19 mouse cellular contexts compared by ENCODE assay signal in the genomic region with DNA sequence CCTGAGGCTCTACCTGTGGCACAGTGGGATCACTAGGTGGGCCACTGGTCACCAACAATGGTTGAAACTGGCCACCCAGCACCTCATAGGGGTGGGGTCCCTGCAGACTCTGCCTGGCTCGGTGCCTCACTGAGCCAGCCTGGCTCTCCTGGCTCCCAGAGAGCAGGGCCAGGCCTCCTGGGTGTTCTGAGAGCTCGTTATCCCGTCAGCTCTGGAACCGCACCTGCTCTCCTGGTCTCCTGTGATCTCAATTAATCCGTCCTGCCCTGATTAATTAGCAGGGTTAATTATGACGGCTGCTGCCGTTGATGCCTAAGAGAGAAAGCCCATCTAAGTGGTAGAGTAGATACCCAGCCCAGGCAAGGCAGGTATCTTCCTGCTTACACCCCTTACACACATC.
DNase-seq lines count a peak whose midpoint lies in the region; ATAC-seq lines count a peak whose summit lies in the region.
"Had no signal": no experiment of that assay in that cellular context is flagged by ENCODE, and none has a peak within 500 bp of the region (broad histone marks: within the 10 kb centered on the region; RNA-seq: fewer than 3 reads in every experiment).

No protein-coding gene starts in this region.

- no peak for ATAC-seq in hindbrain, embryonic 13.5 days (ENCODE audit: low FRiP score)
- no peak for ATAC-seq in midbrain, embryonic 14.5 days (ENCODE audit: low FRiP score, low TSS enrichment)
- ATAC-seq in midbrain, embryonic 15.5 days (replicated peaks) = no peak
- ATAC-seq in embryonic facial prominence, embryonic 15.5 days (ENCODE audit: insufficient number of reproducible peaks, low FRiP score, low TSS enrichment, low read depth) = peak; percentile 56; the same call in 1 of the 2 replicates
- ATAC-seq: inflammation-experienced regulatory T-cells, adult 6 months; intestine, postnatal 0 days had no signal

- H3K9me3 ChIP-seq in hindbrain, embryonic 10.5 days = peaks cover 2% of the 10 kb centered on the region; the same call in 1 of the 2 replicates
- no peaks in the 10 kb centered on the region for H3K9me3 ChIP-seq in hindbrain, embryonic 13.5 days
- H3K9me3 ChIP-seq in midbrain, embryonic 14.5 days (ENCODE audit: control insufficient read depth, low read length) = no peaks in the 10 kb centered on the region
- no peaks in the 10 kb centered on the region for H3K9me3 ChIP-seq in midbrain, embryonic 15.5 days
- H3K9me3 ChIP-seq in embryonic facial prominence, embryonic 15.5 days (replicated peaks) = no peaks in the 10 kb centered on the region
- H3K9me3 ChIP-seq: embryonic facial prominence, embryonic 13.5 days had no signal

- H3K36me3 ChIP-seq in hindbrain, embryonic 10.5 days = no peaks in the 10 kb centered on the region
- H3K36me3 ChIP-seq in hindbrain, embryonic 13.5 days = no peaks in the 10 kb centered on the region
- H3K36me3 ChIP-seq in midbrain, embryonic 14.5 days (ENCODE audit: control insufficient read depth, insufficient read depth, low read length) = no peaks in the 10 kb centered on the region
- H3K36me3 ChIP-seq in midbrain, embryonic 15.5 days (replicated peaks) = no peaks in the 10 kb centered on the region
- no peaks in the 10 kb centered on the region for H3K36me3 ChIP-seq in embryonic facial prominence, embryonic 15.5 days
- H3K36me3 ChIP-seq: embryonic facial prominence, embryonic 13.5 days; heart, embryonic 12.5 days had no signal

- H3K4me3 ChIP-seq in hindbrain, embryonic 10.5 days = no peak overlapping the region
- no peak overlapping the region for H3K4me3 ChIP-seq in hindbrain, embryonic 13.5 days
- H3K4me3 ChIP-seq in midbrain, embryonic 14.5 days (replicated peaks; ENCODE audit: low read depth, low read length) = no peak overlapping the region
- no peak overlapping the region for H3K4me3 ChIP-seq in midbrain, embryonic 15.5 days
- no peak overlapping the region for H3K4me3 ChIP-seq in embryonic facial prominence, embryonic 15.5 days (replicated peaks)
- H3K4me3 ChIP-seq: embryonic facial prominence, embryonic 13.5 days; erythroblast, embryonic 14.5 days; gastrocnemius, adult 2 months; heart, embryonic 12.5 days had no signal

- 83% methylated on average over 7 of the region's 7 CpGs for WGBS in hindbrain, embryonic 10.5 days
- WGBS in hindbrain, embryonic 13.5 days = 50% methylated on average over 7 of the region's 7 CpGs
- WGBS in midbrain, embryonic 14.5 days = 53% methylated on average over 7 of the region's 7 CpGs
- 46% methylated on average over 7 of the region's 7 CpGs for WGBS in midbrain, embryonic 15.5 days
- WGBS in embryonic facial prominence, embryonic 15.5 days = 68% methylated on average over 7 of the region's 7 CpGs

- H3K9ac ChIP-seq in hindbrain, embryonic 13.5 days = no peak overlapping the region
- H3K9ac ChIP-seq in midbrain, embryonic 14.5 days (replicated peaks; ENCODE audit: low read length) = no peak overlapping the region
- no peak overlapping the region for H3K9ac ChIP-seq in midbrain, embryonic 15.5 days
- no peak overlapping the region for H3K9ac ChIP-seq in embryonic facial prominence, embryonic 15.5 days
- H3K9ac ChIP-seq: embryonic facial prominence, embryonic 13.5 days; heart, embryonic 12.5 days; hindbrain, embryonic 14.5 days had no signal

- H3K27me3 ChIP-seq in hindbrain, embryonic 10.5 days (ENCODE audit: insufficient read depth, poor library complexity, severe bottlenecking) = no peaks in the 10 kb centered on the region
- H3K27me3 ChIP-seq in hindbrain, embryonic 13.5 days = peaks cover 8% of the 10 kb centered on the region; the same call in 1 of the 2 replicates
- no peaks in the 10 kb centered on the region for H3K27me3 ChIP-seq in midbrain, embryonic 14.5 days (ENCODE audit: control insufficient read depth, insufficient read depth, low read length)
- H3K27me3 ChIP-seq in midbrain, embryonic 15.5 days (replicated peaks) = no peaks in the 10 kb centered on the region
- no peaks in the 10 kb centered on the region for H3K27me3 ChIP-seq in embryonic facial prominence, embryonic 15.5 days
- H3K27me3 ChIP-seq: embryonic facial prominence, embryonic 13.5 days; heart, embryonic 12.5 days had no signal

- no peak overlapping the region for H3K4me2 ChIP-seq in hindbrain, embryonic 13.5 days
- no peak overlapping the region for H3K4me2 ChIP-seq in midbrain, embryonic 14.5 days (ENCODE audit: low read length)
- H3K4me2 ChIP-seq in midbrain, embryonic 15.5 days = no peak overlapping the region
- no peak overlapping the region for H3K4me2 ChIP-seq in embryonic facial prominence, embryonic 15.5 days (replicated peaks)
- H3K4me2 ChIP-seq: embryonic facial prominence, embryonic 13.5 days; heart, embryonic 12.5 days; hindbrain, embryonic 14.5 days had no signal

- peaks cover 18% of the 10 kb centered on the region for H3K4me1 ChIP-seq in hindbrain, embryonic 10.5 days (replicated peaks)
- H3K4me1 ChIP-seq in hindbrain, embryonic 13.5 days (replicated peaks) = peaks cover 14% of the 10 kb centered on the region
- no peaks in the 10 kb centered on the region for H3K4me1 ChIP-seq in midbrain, embryonic 14.5 days (ENCODE audit: control insufficient read depth, insufficient read depth, low read length)
- H3K4me1 ChIP-seq in midbrain, embryonic 15.5 days = peaks cover under 1% of the 10 kb centered on the region; the same call in 1 of the 2 replicates
- H3K4me1 ChIP-seq in embryonic facial prominence, embryonic 15.5 days = 0 out of 2 replicates have a peak, but pooled peaks cover 2% of the 10 kb centered on the region
- H3K4me1 ChIP-seq: embryonic facial prominence, embryonic 13.5 days; heart, embryonic 12.5 days had no signal

- DNase-seq in hindbrain, embryonic 10.5 days (ENCODE audit: low spot score) = no peak
- DNase-seq in midbrain, embryonic 14.5 days = peak; percentile 37
- DNase-seq in spleen, adult 18-20 months = no peak
- DNase-seq: adrenal gland, adult 8-10 months; adrenal gland, postnatal 36 days; cerebellum, adult 11 months; cerebellum, adult 8-10 months; cerebellum, postnatal 25 days; gastrocnemius, adult 2 months; gastrocnemius, postnatal 25 days had no signal

- H3K27ac ChIP-seq in hindbrain, embryonic 10.5 days = 0 out of 2 replicates have a peak overlapping the region, but pooled peaks have one; percentile 5
- H3K27ac ChIP-seq in hindbrain, embryonic 13.5 days = no peak overlapping the region
- no peak overlapping the region for H3K27ac ChIP-seq in midbrain, embryonic 14.5 days (replicated peaks; ENCODE audit: low read depth, low read length)
- no peak overlapping the region for H3K27ac ChIP-seq in midbrain, embryonic 15.5 days
- H3K27ac ChIP-seq in embryonic facial prominence, embryonic 15.5 days (replicated peaks) = no peak overlapping the region
- H3K27ac ChIP-seq: embryonic facial prominence, embryonic 13.5 days; gastrocnemius, adult 2 months had no signal
